Mouse (Mus musculus): ENCODE data around the gene Rnaset2a.

- TF ChIP-seq CTCF (conservative IDR thresholded peaks at IDR 0.05; ENCODE audit: low read length) (0 out of 2 replicates have a peak, but pooled peaks have one; percentile 9), NANOG (IDR thresholded peaks at IDR 0.05; ENCODE audit: borderline replicate concordance, low read length) (no peak), POU5F1 (IDR thresholded peaks at IDR 0.05; ENCODE audit: borderline replicate concordance, low read length) (no peak)
These were observed 49.8 kb upstream of the Rnaset2a start for GRCm38 (mm10) chr17:8197652-8198051.

All from E14TG2a.4 (cell line).